Mouse (Mus musculus) spleen, adult 2 months (tissue): ENCODE measurements around the gene Cfi.

ENCODE experiments used
- CTCF ChIP-seq: fragments of 200-500 bp; IDR thresholded peaks from 2 replicates; pipeline ENCODE4 v1.5.1; 2011; ENCODE audit warnings: mild to moderate bottlenecking, inconsistent platforms; ENCODE audit not compliant: insufficient read depth, insufficient read length, insufficient replicate concordance; ENCODE audit errors: extremely low read depth
- POLR2A ChIP-seq: fragments of 200-500 bp; IDR thresholded peaks from 2 replicates; pipeline ENCODE4 v1.6.1; 2011; ENCODE audit warnings: low read depth, low read length, inconsistent platforms

DNA sequence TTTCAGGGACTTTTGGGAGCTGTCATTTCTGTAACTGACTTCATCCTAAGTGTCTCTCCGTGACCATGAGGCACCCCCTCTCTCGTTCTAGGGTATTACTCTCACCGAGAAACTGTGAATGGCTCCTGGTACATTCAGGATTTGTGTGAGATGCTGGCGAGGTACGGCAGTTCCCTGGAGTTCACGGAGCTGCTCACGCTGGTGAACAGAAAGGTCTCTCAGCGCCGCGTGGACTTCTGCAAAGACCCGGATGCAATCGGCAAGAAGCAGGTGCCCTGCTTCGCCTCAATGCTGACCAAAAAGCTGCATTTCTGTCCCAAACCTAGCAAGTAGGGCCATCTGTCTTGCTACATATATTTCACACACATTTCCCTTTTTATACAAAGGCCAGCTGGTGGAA lies 77.6 kb downstream of the Cfi start:
- no peak for TF ChIP-seq POLR2A
- TF ChIP-seq CTCF = no peak
